Mouse (Mus musculus): ENCODE measurements around the gene Runx1. TPM values are rescaled to one million over a fixed set of nuclear protein-coding genes. Genes with fewer than 3 reads are reported as not detected.
A peak's percentile ranks its signal among the peaks of the same experiment; 100 is the strongest.

The Runx1 gene
- polyA plus RNA-seq, 1 experiment from 2014 or later, result 1.1 TPM

- Histone ChIP-seq H3K4me2 (replicated peaks) (no peak overlapping the region), H3K9ac (replicated peaks) (no peak overlapping the region), H3K36me3 (no peaks in the 10 kb centered on the region), H3K4me1 (replicated peaks) (no peaks in the 10 kb centered on the region), H3K27me3 (no peaks in the 10 kb centered on the region), H3K4me3 (replicated peaks) (no peak overlapping the region), H3K27ac (no peak overlapping the region), H3K9me3 (no peaks in the 10 kb centered on the region)
- ATAC-seq, result no peak
- 89% methylated on average over 10 of the region's 10 CpGs for WGBS
These were observed 244.2 kb downstream of the Runx1 start for GRCm38 (mm10) chr16:92581767-92582166.

- no peak overlapping the region for H3K27ac ChIP-seq
- no peak overlapping the region for H3K9ac ChIP-seq (replicated peaks)
- H3K4me1 ChIP-seq (replicated peaks), result no peaks in the 10 kb centered on the region
- WGBS, result 76% methylated on average over 10 of the region's 10 CpGs
- H3K4me3 ChIP-seq (replicated peaks), result no peak overlapping the region
- no peak for ATAC-seq
- no peak overlapping the region for H3K4me2 ChIP-seq (replicated peaks)
- H3K36me3 ChIP-seq, result no peaks in the 10 kb centered on the region
- H3K9me3 ChIP-seq, result no peaks in the 10 kb centered on the region
- no peaks in the 10 kb centered on the region for H3K27me3 ChIP-seq
These were observed 245.0 kb downstream of the Runx1 start for GRCm38 (mm10) chr16:92580981-92581380.

GRCm38 (mm10) chr16:92578915-92579653 is 246.9 kb downstream of the Runx1 start:
- ATAC-seq, result no peak
- Histone ChIP-seq H3K36me3 (no peaks in the 10 kb centered on the region), H3K9ac (replicated peaks) (no peak overlapping the region), H3K27ac (no peak overlapping the region), H3K4me3 (replicated peaks) (no peak overlapping the region), H3K9me3 (no peaks in the 10 kb centered on the region), H3K27me3 (no peaks in the 10 kb centered on the region), H3K4me1 (replicated peaks) (no peaks in the 10 kb centered on the region), H3K4me2 (replicated peaks) (no peak overlapping the region)
- 84% methylated on average over 7 of the region's 7 CpGs for WGBS

GRCm38 (mm10) chr16:92577381-92577780 is 248.6 kb downstream of the Runx1 start:
- no peaks in the 10 kb centered on the region for H3K4me1 ChIP-seq (replicated peaks)
- H3K27ac ChIP-seq, result no peak overlapping the region
- no peaks in the 10 kb centered on the region for H3K36me3 ChIP-seq
- ATAC-seq, result no peak
- WGBS, result 91% methylated on average over 9 of the region's 9 CpGs
- H3K4me2 ChIP-seq (replicated peaks), result no peak overlapping the region
- H3K4me3 ChIP-seq (replicated peaks), result no peak overlapping the region
- no peak overlapping the region for H3K9ac ChIP-seq (replicated peaks)
- H3K27me3 ChIP-seq, result no peaks in the 10 kb centered on the region
- no peaks in the 10 kb centered on the region for H3K9me3 ChIP-seq

- no peaks in the 10 kb centered on the region for H3K4me1 ChIP-seq (replicated peaks)
- no peaks in the 10 kb centered on the region for H3K27me3 ChIP-seq
- H3K27ac ChIP-seq, result no peak overlapping the region
- no peak overlapping the region for H3K4me2 ChIP-seq (replicated peaks)
- H3K9ac ChIP-seq (replicated peaks), result no peak overlapping the region
- no peaks in the 10 kb centered on the region for H3K36me3 ChIP-seq
- H3K9me3 ChIP-seq, result no peaks in the 10 kb centered on the region
- ATAC-seq, result no peak
- H3K4me3 ChIP-seq (replicated peaks), result no peak overlapping the region
- WGBS, result 87% methylated on average over 10 of the region's 10 CpGs
These were observed 250.2 kb downstream of the Runx1 start for GRCm38 (mm10) chr16:92575792-92576191.

GRCm38 (mm10) chr16:92573193-92573592 is 252.8 kb downstream of the Runx1 start:
- H3K36me3 ChIP-seq, result no peaks in the 10 kb centered on the region
- H3K9ac ChIP-seq (replicated peaks), result no peak overlapping the region
- no peak overlapping the region for H3K4me2 ChIP-seq (replicated peaks)
- H3K27ac ChIP-seq, result no peak overlapping the region
- H3K27me3 ChIP-seq, result no peaks in the 10 kb centered on the region
- H3K4me3 ChIP-seq (replicated peaks), result no peak overlapping the region
- ATAC-seq, result no peak
- no peaks in the 10 kb centered on the region for H3K4me1 ChIP-seq (replicated peaks)
- WGBS, result 81% methylated on average over 4 of the region's 4 CpGs
- no peaks in the 10 kb centered on the region for H3K9me3 ChIP-seq

- H3K9me3 ChIP-seq, result no peaks in the 10 kb centered on the region
- H3K4me2 ChIP-seq (replicated peaks), result no peak overlapping the region
- no peaks in the 10 kb centered on the region for H3K4me1 ChIP-seq (replicated peaks)
- 93% methylated on average over 11 of the region's 11 CpGs for WGBS
- no peak overlapping the region for H3K4me3 ChIP-seq (replicated peaks)
- H3K36me3 ChIP-seq, result no peaks in the 10 kb centered on the region
- H3K27me3 ChIP-seq, result peaks cover 8% of the 10 kb centered on the region; the same call in 1 of the 2 replicates
- H3K9ac ChIP-seq (replicated peaks), result no peak overlapping the region
- H3K27ac ChIP-seq, result no peak overlapping the region
- no peak for ATAC-seq
These were observed 254.7 kb downstream of the Runx1 start for GRCm38 (mm10) chr16:92571246-92571645.

GRCm38 (mm10) chr16:92566146-92566545 is 259.8 kb downstream of the Runx1 start:
- no peak overlapping the region for H3K4me3 ChIP-seq (replicated peaks)
- H3K4me1 ChIP-seq (replicated peaks), result no peaks in the 10 kb centered on the region
- ATAC-seq, result 0 out of 2 replicates have a peak, but pooled peaks have one; percentile 9
- H3K27ac ChIP-seq, result no peak overlapping the region
- H3K36me3 ChIP-seq, result no peaks in the 10 kb centered on the region
- no peak overlapping the region for H3K4me2 ChIP-seq (replicated peaks)
- H3K9me3 ChIP-seq, result no peaks in the 10 kb centered on the region
- WGBS, result 36% methylated on average over 5 of the region's 5 CpGs
- no peak overlapping the region for H3K9ac ChIP-seq (replicated peaks)
- H3K27me3 ChIP-seq, result peaks cover 14% of the 10 kb centered on the region

- ATAC-seq, result 0 out of 2 replicates have a peak, but pooled peaks have one; percentile 56
- Histone ChIP-seq H3K9me3 (no peaks in the 10 kb centered on the region), H3K27ac (no peak overlapping the region), H3K4me1 (replicated peaks) (no peaks in the 10 kb centered on the region), H3K27me3 (peaks cover 14% of the 10 kb centered on the region), H3K4me2 (replicated peaks) (no peak overlapping the region), H3K36me3 (no peaks in the 10 kb centered on the region), H3K4me3 (replicated peaks) (no peak overlapping the region), H3K9ac (replicated peaks) (no peak overlapping the region)
- WGBS, result 9% methylated on average over 6 of the region's 6 CpGs
These were observed 260.2 kb downstream of the Runx1 start for GRCm38 (mm10) chr16:92565708-92566107.

GRCm38 (mm10) chr16:92565291-92565690 is 260.7 kb downstream of the Runx1 start:
- WGBS, result 80% methylated on average over 11 of the region's 11 CpGs
- Histone ChIP-seq H3K27me3 (peaks cover 14% of the 10 kb centered on the region), H3K9me3 (no peaks in the 10 kb centered on the region), H3K4me3 (replicated peaks) (no peak overlapping the region), H3K4me1 (replicated peaks) (no peaks in the 10 kb centered on the region), H3K9ac (replicated peaks) (no peak overlapping the region), H3K36me3 (no peaks in the 10 kb centered on the region), H3K4me2 (replicated peaks) (no peak overlapping the region), H3K27ac (no peak overlapping the region)
- 0 out of 2 replicates have a peak, but pooled peaks have one; percentile 14 for ATAC-seq

GRCm38 (mm10) chr16:92555051-92555450 is 270.9 kb downstream of the Runx1 start:
- Histone ChIP-seq H3K9ac (replicated peaks) (no peak overlapping the region), H3K4me1 (replicated peaks) (no peaks in the 10 kb centered on the region), H3K27me3 (no peaks in the 10 kb centered on the region), H3K9me3 (no peaks in the 10 kb centered on the region), H3K4me3 (replicated peaks) (no peak overlapping the region), H3K27ac (no peak overlapping the region), H3K36me3 (no peaks in the 10 kb centered on the region), H3K4me2 (replicated peaks) (no peak overlapping the region)
- WGBS, result 94% methylated on average over 1 of the region's 1 CpGs
- ATAC-seq, result no peak

- ATAC-seq, result no peak
- 81% methylated on average over 11 of the region's 11 CpGs for WGBS
- Histone ChIP-seq H3K27ac (no peak overlapping the region), H3K4me2 (replicated peaks) (no peak overlapping the region), H3K36me3 (no peaks in the 10 kb centered on the region), H3K9ac (replicated peaks) (no peak overlapping the region), H3K4me3 (replicated peaks) (no peak overlapping the region), H3K27me3 (no peaks in the 10 kb centered on the region), H3K9me3 (no peaks in the 10 kb centered on the region), H3K4me1 (replicated peaks) (no peaks in the 10 kb centered on the region)
These were observed 273.1 kb downstream of the Runx1 start for GRCm38 (mm10) chr16:92552858-92553257.

GRCm38 (mm10) chr16:92552106-92552382 is 273.9 kb downstream of the Runx1 start:
- H3K27me3 ChIP-seq, result no peaks in the 10 kb centered on the region
- H3K9me3 ChIP-seq, result no peaks in the 10 kb centered on the region
- WGBS, result 74% methylated on average over 9 of the region's 9 CpGs
- no peak for ATAC-seq
- H3K36me3 ChIP-seq, result no peaks in the 10 kb centered on the region
- H3K4me1 ChIP-seq (replicated peaks), result no peaks in the 10 kb centered on the region
- no peak overlapping the region for H3K27ac ChIP-seq
- no peak overlapping the region for H3K4me2 ChIP-seq (replicated peaks)
- H3K4me3 ChIP-seq (replicated peaks), result no peak overlapping the region
- no peak overlapping the region for H3K9ac ChIP-seq (replicated peaks)
